Mouse (Mus musculus) C2C12 (cell line): ENCODE data around the gene Fsip1.

ENCODE experiments used
- CEBPB ChIP-seq: IDR thresholded peaks from one replicate; pipeline ENCODE4 v1.6.1; 2011; ENCODE audit warnings: low read depth, mild to moderate bottlenecking, control low read depth, moderate library complexity
- CTCF ChIP-seq: IDR thresholded peaks from one replicate; pipeline ENCODE4 v1.5.1; 2011; ENCODE audit not compliant: control insufficient read depth, insufficient read depth, insufficient read length
- FOSL1 ChIP-seq: IDR thresholded peaks from one replicate; pipeline ENCODE4 v1.8.0; 2011; ENCODE audit warnings: mild to moderate bottlenecking, low read length; ENCODE audit not compliant: poor library complexity, insufficient read depth, severe bottlenecking
- MAX ChIP-seq: IDR thresholded peaks from one replicate; pipeline ENCODE4 v1.6.1; 2011; ENCODE audit warnings: mild to moderate bottlenecking, control low read depth
- MYOD1 ChIP-seq: IDR thresholded peaks from one replicate; pipeline ENCODE4 v1.6.1; 2011; ENCODE audit warnings: low read depth; ENCODE audit not compliant: control insufficient read depth, insufficient read length
- MYOG ChIP-seq: IDR thresholded peaks from one replicate; pipeline ENCODE4 v1.6.1; 2011; ENCODE audit not compliant: control insufficient read depth, insufficient read length; ENCODE audit errors: extremely low read depth
- USF1 ChIP-seq: IDR thresholded peaks from one replicate; pipeline ENCODE4 v1.6.1; 2011; ENCODE audit warnings: low read depth, mild to moderate bottlenecking, control low read depth, moderate library complexity

GRCm38 (mm10) chr2:118165691-118166090 lies 91.1 kb downstream of the Fsip1 start:
- TF ChIP-seq MAX, result no peak
- no peak for TF ChIP-seq CTCF
- no peak for TF ChIP-seq MYOD1
- TF ChIP-seq MYOG, result no peak
- no peak for TF ChIP-seq USF1
- TF ChIP-seq CEBPB, result no peak
- no peak for TF ChIP-seq FOSL1
